ENCODE assay signal across 9 mouse cellular contexts in the genomic region with DNA sequence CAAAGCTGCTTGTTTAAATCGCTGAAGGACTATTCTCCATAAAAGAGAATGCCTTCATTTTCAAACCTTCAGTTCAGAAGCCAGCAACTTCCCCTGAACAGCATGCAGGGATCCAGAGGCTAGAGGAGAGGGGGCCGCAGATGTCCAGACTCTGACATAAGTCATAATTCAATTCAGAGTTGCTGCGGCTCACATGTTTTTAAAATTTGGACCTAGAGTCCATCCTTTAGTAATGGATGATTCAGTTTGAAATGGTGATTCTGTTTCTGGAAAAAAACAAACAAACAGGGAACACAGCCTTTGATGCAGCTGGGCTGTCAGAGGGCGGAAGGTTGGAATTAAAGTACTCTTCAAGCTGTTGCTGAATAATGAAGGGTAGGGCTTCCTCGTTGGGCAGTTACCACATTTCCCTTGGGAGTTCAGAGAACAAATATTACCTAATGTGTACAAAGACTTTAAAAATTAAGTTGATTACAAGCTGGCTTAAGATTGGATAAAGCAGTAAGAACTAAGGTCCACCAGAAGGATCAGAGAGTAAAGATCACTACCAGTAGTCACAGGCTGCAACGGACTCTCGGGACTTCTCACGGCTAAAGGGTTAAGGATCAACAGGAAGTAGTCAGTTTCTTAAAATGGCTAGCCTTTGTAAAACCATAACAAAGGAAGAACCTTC.
DNase-seq lines count a peak whose midpoint lies in the region; TF ChIP-seq lines count a peak whose summit lies in the region.
"Had no signal": no experiment of that assay in that cellular context is flagged by ENCODE, and none has a peak within 500 bp of the region (broad histone marks: within the 10 kb centered on the region; RNA-seq: fewer than 3 reads in every experiment).

No protein-coding gene starts in this region.

- peak overlapping the region; percentile 8 for H3K4me3 ChIP-seq in left cerebral cortex, adult 2 months
- peak overlapping the region; percentile 54 for H3K4me3 ChIP-seq in gastrocnemius, adult 2 months
- H3K4me3 ChIP-seq: liver, embryonic 13.5 days had no signal

- DNase-seq in left cerebral cortex, adult 2 months (ENCODE audit: extremely low spot score in 1 of 2, low spot score in 2 of 2) = no peak
- DNase-seq in left cerebral cortex, postnatal 36 days (ENCODE audit: low spot score in 2 of 2) = no peak
- peak; percentile 25 for DNase-seq in gastrocnemius, adult 2 months
- DNase-seq in kidney, adult 9 months = peak; percentile 91
- DNase-seq in skeletal muscle tissue, adult 2 months (ENCODE audit: low read depth, low spot score) = peak; percentile 85
- no peak for DNase-seq in spleen, adult 12 weeks (ENCODE audit: low spot score)
- DNase-seq in layer of hippocampus, postnatal 25 days (ENCODE audit: extremely low spot score in 1 of 2, low spot score in 1 of 2) = no peak
- DNase-seq in frontal cortex, postnatal 10 days (ENCODE audit: low spot score in 2 of 2) = no peak
- DNase-seq: liver, embryonic 13.5 days had no signal

- intact Hi-C loops in left cerebral cortex, adult 2 months (cut with DNase I) = loop anchor here (2.0 kb wide), 1 partner anchor 28 kb away; no protein-coding TSS in a partner anchor
- intact Hi-C loops in left cerebral cortex, postnatal 36 days (cut with DNase I) = no loop called here
- intact Hi-C loops in gastrocnemius, adult 2 months (cut with DNase I) = loop anchor here (2.0 kb wide), 1 partner anchor 28 kb away; no protein-coding TSS in a partner anchor

- peak overlapping the region; percentile 78 for H3K27ac ChIP-seq in left cerebral cortex, adult 2 months
- H3K27ac ChIP-seq in gastrocnemius, adult 2 months = peak overlapping the region; percentile 89
- H3K27ac ChIP-seq: liver, embryonic 13.5 days had no signal

- TF ChIP-seq CTCF in left cerebral cortex, adult 2 months (IDR thresholded peaks at IDR 0.05) = no peak
- TF ChIP-seq CTCF in gastrocnemius, adult 2 months (IDR thresholded peaks at IDR 0.05) = no peak

Comparison
In these comparisons a context has a peak if more than half of its experiments do, and no peak if none do; other contexts are left out.
1. DNase-seq: peak in gastrocnemius, adult 2 months (single experiment), kidney, adult 9 months (single experiment) and skeletal muscle tissue, adult 2 months (single experiment); none in left cerebral cortex, adult 2 months (0 of 2), left cerebral cortex, postnatal 36 days (0 of 2), spleen, adult 12 weeks (single experiment), layer of hippocampus, postnatal 25 days (0 of 2) and frontal cortex, postnatal 10 days (0 of 2).